Mouse (Mus musculus): ENCODE results near the gene Wee2. TPM values are rescaled to one million over a fixed set of nuclear protein-coding genes. Genes with fewer than 3 reads are reported as not detected.

The Wee2 gene
- polyA plus RNA-seq, 1 experiment from 2014 or later = 0.23 TPM

GRCm38 (mm10) chr6:40482318-40482717 is 43.4 kb downstream of the Wee2 start:
- DNase-seq (ENCODE audit: low spot score) (no peak), ATAC-seq (no peak)
- Histone ChIP-seq H3K9me3 (replicated peaks; ENCODE audit: control insufficient read depth, low read length) (no peaks in the 10 kb centered on the region), H3K4me3 (ENCODE audit: low read depth, low read length) (no peak overlapping the region), H3K27ac (ENCODE audit: low read depth, low read length) (no peak overlapping the region), H3K4me1 (ENCODE audit: control insufficient read depth, insufficient read depth, low read length) (no peaks in the 10 kb centered on the region), H3K9ac (ENCODE audit: low read length) (no peak overlapping the region), H3K4me2 (ENCODE audit: low read length) (no peak overlapping the region), H3K27me3 (replicated peaks; ENCODE audit: control insufficient read depth, insufficient read depth, low read length) (no peaks in the 10 kb centered on the region), H3K36me3 (ENCODE audit: control insufficient read depth, insufficient read depth, low read length) (peaks cover 62% of the 10 kb centered on the region)
- 94% methylated on average over 5 of the region's 5 CpGs for WGBS

GRCm38 (mm10) chr6:40490933-40491332 is 52.0 kb downstream of the Wee2 start, which contains the start of gene Tas2r137:
Gene Tas2r137, plus strand, starts transcription at chr6:40491233.
- no peaks in the 10 kb centered on the region for H3K4me1 ChIP-seq (ENCODE audit: control insufficient read depth, insufficient read depth, low read length)
- H3K27me3 ChIP-seq (replicated peaks; ENCODE audit: control insufficient read depth, insufficient read depth, low read length) = no peaks in the 10 kb centered on the region
- DNase-seq (ENCODE audit: low spot score) (no peak), ATAC-seq (no peak)
- no peak within 1 kb of the TSS for H3K4me3 ChIP-seq (ENCODE audit: low read depth, low read length)
- H3K27ac ChIP-seq (ENCODE audit: low read depth, low read length) = no peak within 1 kb of the TSS
- no peak within 1 kb of the TSS for H3K4me2 ChIP-seq (ENCODE audit: low read length)
- H3K36me3 ChIP-seq (ENCODE audit: control insufficient read depth, insufficient read depth, low read length) = peaks cover 2% of the 10 kb centered on the region; the same call in 1 of the 2 replicates
- no peak within 1 kb of the TSS for H3K9ac ChIP-seq (ENCODE audit: low read length)
- H3K9me3 ChIP-seq (replicated peaks; ENCODE audit: control insufficient read depth, low read length) = no peaks in the 10 kb centered on the region

GRCm38 (mm10) chr6:40493229-40493628 is 54.3 kb downstream of the Wee2 start, which contains the start of gene Tas2r108:
Gene Tas2r108, plus strand, starts transcription at chr6:40493529.
- no peaks in the 10 kb centered on the region for H3K4me1 ChIP-seq (ENCODE audit: control insufficient read depth, insufficient read depth, low read length)
- H3K27ac ChIP-seq (ENCODE audit: low read depth, low read length) = no peak within 1 kb of the TSS
- no peak within 1 kb of the TSS for H3K4me2 ChIP-seq (ENCODE audit: low read length)
- no peaks in the 10 kb centered on the region for H3K36me3 ChIP-seq (ENCODE audit: control insufficient read depth, insufficient read depth, low read length)
- ATAC-seq (no peak), DNase-seq (ENCODE audit: low spot score) (no peak)
- no peaks in the 10 kb centered on the region for H3K9me3 ChIP-seq (replicated peaks; ENCODE audit: control insufficient read depth, low read length)
- 93% methylated on average over 3 of the region's 3 CpGs for WGBS
- H3K9ac ChIP-seq (ENCODE audit: low read length) = no peak within 1 kb of the TSS
- H3K4me3 ChIP-seq (ENCODE audit: low read depth, low read length) = no peak within 1 kb of the TSS
- H3K27me3 ChIP-seq (replicated peaks; ENCODE audit: control insufficient read depth, insufficient read depth, low read length) = no peaks in the 10 kb centered on the region

Other genes with a start within 250 kb of the Wee2 start
- gene Agk, start 113.9 kb upstream of the Wee2 start, polyA plus RNA-seq (2014; fragmentation: Nextera tagmentation; extraction: Ambion mirVana) = 49.5 and 56.7 TPM in 2 replicates
- gene E330009J07Rik, start 3.0 kb upstream of the Wee2 start, polyA plus RNA-seq (2014; fragmentation: Nextera tagmentation; extraction: Ambion mirVana) = 35.8 and 38.7 TPM in 2 replicates
- 116 and 140 TPM in 2 replicates for gene Ssbp1, start 32.3 kb downstream of the Wee2 start, polyA plus RNA-seq (2014; fragmentation: Nextera tagmentation; extraction: Ambion mirVana)
- gene Tas2r137, start 52.1 kb downstream of the Wee2 start, polyA plus RNA-seq (2014; fragmentation: Nextera tagmentation; extraction: Ambion mirVana) = not detected in 2 replicates
- gene Tas2r108, start 54.4 kb downstream of the Wee2 start, polyA plus RNA-seq (2014; fragmentation: Nextera tagmentation; extraction: Ambion mirVana) = not detected in 2 replicates
- gene Prss37, start 80.4 kb downstream of the Wee2 start, polyA plus RNA-seq (2014; fragmentation: Nextera tagmentation; extraction: Ambion mirVana) = not detected in 2 replicates
- gene Olfr461, start 116.0 kb downstream of the Wee2 start, polyA plus RNA-seq (2014; fragmentation: Nextera tagmentation; extraction: Ambion mirVana) = not detected in 2 replicates
- 0.12 TPM in 1 of 2 replicates, not detected in the other for gene Olfr460, start 130.4 kb downstream of the Wee2 start, polyA plus RNA-seq (2014; fragmentation: Nextera tagmentation; extraction: Ambion mirVana)
- gene Clec5a, start 146.7 kb downstream of the Wee2 start, polyA plus RNA-seq (2014; fragmentation: Nextera tagmentation; extraction: Ambion mirVana) = 0.66 and 0.84 TPM in 2 replicates
- not detected in 2 replicates for gene Tas2r138, start 174.2 kb downstream of the Wee2 start, polyA plus RNA-seq (2014; fragmentation: Nextera tagmentation; extraction: Ambion mirVana)
- 0.17 TPM in 1 of 2 replicates, not detected in the other for gene Mgam, start 189.7 kb downstream of the Wee2 start, polyA plus RNA-seq (2014; fragmentation: Nextera tagmentation; extraction: Ambion mirVana)